Mouse (Mus musculus): ENCODE data around the gene Rars2.
"Not testable (repeated sequence)": the region's sequence is repeated elsewhere in the genome, so short reads cannot be mapped to it uniquely, and the experiment has no call there.

Gene Rars2

DNA sequence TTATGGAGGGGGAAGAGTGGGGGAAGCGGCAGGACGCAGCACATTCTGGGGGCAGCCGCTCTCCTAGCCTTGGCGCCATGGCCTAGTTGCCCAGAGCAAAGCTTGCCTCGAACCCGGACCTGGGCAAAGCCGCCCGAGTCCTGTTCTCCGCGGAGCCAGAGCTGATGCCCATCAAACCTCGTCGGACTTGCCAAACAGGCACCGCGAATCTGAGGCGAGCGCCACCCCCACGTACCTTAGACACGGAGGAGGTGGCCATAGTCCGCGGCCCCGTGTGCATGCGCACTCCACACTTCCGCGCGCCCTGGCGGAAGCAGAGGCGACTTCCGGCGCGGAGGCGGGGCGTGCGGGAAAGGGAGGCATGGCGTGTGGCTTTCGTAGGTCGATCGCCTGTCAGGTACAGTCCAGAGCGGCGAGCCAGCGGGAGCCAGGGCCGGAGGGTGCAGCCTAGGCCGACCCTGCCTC lies at the start of gene Rars2, which contains the start of gene Orc3:
Rars2 (plus strand) TSS at position 328 of the 465 bp plus-strand sequence.
Orc3 (minus strand) TSS at position 315 of the 465 bp plus-strand sequence.
- peak; percentile 94 for DNase-seq

DNA sequence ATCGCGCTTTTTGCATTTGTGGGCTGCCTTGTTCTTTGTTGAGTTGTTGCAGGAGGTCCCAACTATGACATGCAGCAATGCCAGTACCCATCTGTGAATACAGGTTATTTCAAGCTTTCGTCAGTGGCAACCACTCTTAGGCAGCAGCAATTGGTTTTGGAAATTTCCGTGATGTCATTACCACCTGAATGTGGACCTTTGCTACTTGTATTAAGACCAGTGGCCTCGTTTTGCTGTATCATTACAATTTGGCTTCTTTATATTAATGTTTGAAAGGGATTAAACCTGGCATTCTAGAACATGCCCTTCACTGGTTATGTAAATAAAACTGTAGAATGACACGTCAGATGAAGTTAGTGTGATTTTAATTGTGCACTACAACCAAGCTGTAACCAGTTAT lies 48.5 kb upstream of the Rars2 start:
- no peak for DNase-seq

DNA sequence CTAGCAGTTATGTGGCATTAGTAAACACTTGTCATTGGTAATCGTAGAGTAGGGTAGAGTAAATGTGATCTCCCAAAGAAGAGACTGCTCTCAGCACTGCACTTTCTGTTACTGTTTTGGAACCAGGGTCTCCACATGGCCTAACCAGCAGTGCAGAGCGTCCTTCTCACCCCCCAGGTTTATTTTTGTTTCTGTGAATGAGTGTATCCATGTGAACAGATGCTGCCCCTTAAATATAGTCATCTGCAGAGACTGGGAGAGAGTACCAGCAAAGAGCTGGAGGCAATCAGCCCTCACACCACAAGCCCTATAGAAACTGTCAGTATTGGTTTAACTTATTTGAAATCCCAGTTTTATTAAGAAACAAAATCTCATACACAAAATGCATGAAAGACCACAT lies 41.9 kb upstream of the Rars2 start:
- DNase-seq: no peak

DNA sequence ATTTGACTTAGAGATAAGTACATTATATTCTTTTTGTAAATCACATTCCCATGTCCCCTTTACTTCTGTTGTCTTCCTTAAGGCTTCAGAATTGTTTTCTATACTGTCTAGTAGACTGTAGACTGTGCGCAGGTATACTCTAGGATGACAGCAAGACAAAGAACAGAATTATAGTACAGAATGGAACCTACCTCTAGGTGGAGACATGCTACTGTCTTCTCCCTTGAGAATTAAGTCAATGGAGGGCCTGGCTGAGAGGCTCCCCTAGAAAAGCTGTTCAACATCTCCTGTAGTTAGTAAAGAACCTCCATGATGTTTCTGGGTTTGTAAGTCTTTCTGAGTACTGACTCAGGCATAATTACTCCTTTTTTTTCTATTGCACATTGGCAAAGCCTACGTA lies 37.7 kb upstream of the Rars2 start:
- DNase-seq: no peak

DNA sequence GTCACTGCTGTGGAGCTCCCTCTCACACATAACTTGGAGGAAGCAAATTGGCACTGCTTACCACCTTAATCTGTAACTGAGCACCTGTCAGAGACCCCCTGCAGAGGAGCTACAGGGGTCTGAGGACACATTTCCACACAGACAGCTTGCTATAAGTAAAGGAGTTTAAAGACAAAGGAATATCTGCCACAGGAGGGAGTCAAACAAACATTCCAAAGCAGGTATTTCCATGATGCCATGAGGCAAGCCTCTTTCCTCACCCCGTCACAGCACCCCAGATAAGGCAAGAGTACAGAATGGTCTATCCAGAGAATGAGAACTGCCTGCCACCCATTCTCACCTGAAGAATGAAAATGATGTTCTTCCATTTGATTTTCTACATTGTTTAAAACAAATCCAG lies 35.5 kb upstream of the Rars2 start:
- no peak for DNase-seq

DNA sequence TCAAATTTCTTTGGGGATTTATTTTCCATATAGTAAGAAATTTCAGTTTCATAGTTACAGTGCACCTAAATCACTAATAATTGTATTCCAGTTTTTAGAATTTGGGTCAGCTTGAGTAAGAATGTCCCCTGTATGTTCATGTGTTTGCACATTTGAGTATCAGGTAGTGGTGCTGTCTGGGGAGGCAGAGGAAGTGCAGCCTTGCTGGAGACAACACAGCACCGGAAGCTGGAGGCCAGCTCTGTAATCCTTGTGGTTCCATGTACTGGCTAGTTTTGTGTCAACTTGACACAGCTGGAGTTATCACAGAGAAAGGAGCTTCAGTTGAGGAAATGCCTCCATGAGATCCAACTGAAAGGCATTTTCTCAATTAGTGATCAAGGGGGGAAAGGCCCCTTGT lies 33.3 kb upstream of the Rars2 start:
- DNase-seq: not testable (repeated sequence)

DNA sequence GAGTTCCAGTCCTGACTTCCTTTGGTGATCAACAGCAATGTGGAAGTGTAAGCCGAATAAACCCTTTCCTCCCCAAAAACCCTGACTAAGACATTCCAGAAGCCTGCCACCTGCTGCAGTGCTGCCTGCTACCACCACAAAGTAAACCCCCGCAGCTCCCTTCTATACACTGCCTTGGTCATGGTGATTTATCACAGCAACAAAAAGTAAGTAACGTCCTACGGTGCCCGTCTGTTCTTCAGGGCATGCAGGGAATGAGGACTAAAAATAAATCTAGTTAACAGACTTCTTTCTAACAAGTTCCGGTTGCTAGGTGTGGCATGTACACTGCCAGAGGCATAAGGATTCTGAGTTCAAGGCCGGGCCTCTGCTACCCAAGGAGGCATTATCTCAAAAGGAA lies 32.8 kb upstream of the Rars2 start:
- DNase-seq: no peak

DNA sequence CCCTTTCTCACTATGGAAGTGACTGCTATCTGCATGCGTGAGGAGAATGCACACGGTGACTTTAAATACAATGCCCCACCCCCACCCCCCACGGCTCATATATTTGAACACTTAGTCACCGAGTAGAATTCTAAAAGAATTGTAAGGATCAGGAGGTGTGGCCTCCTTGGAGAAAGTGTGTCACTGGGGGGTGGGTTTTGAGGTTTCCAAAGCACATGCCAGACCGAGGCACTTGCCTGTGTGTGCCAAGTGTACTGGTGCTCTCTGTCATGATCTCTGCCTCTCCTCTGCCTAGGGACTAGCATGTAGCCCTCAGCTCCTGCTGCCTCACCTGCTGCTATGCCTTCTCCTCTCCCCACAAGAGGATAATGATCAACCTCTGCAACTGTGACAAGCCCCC lies 32.3 kb upstream of the Rars2 start:
- no peak for DNase-seq

DNA sequence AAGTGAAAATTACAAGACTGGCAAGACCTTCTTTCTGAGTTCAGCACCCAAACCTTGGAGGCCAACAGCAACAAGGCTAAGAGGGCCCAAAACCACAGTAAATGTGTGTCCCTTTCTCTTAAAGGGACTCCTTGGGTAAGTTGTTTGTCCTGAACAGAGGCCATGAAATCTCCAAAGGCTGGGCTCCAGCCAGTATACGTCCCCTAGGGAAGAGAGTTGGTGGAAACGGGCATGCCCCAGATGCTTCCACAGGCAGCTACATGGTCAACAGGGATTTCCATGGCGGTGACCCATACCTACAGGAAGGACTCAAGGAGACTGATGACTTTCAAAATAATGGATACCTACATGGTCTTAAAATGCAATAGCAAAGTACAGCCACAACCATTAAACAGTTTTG lies 31.3 kb upstream of the Rars2 start:
- DNase-seq: no peak

DNA sequence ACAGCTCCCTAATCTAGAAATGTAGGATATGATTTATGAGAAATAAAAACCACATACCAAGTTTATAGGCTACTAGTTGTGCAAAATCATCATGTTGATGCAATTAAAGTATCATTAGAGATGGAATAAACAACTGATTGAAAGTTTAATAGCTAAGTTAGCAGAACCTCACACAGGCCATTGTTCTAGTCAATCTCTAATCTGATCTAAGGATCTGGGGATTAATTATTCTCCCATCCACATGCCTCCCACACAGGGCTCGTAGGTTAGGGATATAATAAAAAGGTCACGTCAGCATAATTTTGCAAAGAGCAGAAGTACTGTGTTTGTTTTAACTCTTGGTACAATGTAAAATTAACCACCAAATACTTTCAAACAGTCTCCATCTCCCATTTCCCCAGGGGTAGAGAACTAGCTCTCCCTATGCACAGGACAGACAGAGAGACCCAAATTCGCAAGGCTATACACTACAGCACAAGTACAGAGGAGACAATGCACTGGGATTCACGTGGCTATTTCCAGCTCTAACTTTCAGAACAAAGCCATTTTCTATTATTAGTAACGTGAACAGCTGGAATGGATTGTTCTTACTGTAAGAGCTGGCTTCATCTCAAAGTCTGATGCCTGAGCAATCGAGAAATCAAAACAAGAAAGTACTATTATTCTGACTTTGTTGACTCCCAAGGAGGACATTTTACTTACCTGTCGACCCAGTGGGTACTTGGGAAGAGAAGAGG lies 29.7 kb upstream of the Rars2 start:
- DNase-seq: no peak

DNA sequence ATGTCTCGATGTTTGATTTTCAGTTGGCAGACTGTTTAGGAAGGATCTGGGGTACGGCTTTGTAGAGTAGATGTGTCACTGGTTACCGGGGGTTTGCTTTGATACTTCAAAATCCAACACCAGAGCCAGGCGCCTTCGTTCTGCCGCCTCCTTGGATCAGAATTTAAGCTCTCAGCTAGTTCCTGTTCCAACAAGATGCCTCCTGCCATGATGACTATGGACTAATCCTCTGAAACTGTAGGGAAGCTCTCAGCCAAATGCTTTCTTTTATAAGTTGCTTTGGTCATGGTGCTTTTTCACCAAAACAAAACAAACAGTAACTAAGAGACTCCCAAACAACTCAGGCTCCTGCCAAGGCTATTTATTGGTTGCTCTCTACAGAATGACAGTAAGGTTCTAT lies 11.6 kb upstream of the Rars2 start:
- no peak for DNase-seq

DNA sequence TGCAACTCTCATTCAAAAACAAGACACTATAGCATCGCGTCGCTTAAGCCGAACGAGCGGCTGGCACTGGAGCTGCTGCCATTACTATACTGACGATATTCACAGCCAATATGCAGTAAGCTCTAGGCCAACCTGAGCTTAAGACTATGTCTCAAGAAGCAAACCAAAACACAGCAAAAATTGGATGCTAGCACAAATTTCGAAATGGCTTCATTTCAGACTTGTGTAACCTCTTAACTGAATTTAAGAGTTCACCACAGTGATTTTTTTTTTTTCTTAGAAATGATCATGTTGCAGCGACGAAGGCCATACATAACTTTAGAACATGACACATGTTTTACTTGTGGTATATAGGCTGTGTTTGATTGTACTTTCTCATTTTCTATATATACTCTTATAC lies 8.1 kb upstream of the Rars2 start:
- DNase-seq: no peak

DNA sequence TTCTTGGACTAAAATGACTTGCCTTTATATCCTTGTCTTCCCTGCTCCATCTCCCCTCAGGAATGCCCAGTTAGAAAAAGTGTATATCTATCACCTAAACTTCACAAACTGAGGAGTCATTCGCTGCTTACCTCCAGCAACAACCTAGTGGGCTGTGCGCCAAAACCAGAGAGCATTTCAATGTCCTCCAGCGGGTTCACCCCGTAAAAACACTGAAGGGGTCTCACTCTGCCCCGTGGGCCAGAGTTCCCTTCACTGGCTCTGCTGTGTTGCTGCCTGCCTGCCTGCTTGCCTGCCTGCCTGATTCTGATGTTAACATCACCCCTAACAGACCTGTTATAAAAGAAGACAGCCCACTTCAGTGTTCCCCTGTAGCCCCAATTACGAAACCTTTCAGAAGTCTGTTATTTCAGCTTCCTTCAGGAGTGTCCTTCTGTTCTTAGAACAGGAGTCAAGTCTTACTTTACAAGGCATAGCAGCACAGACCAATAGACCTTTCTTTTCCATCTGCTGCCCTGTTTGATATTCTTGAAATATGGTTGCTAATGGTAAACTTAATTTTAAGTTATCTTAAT lies 1.1 kb upstream of the Rars2 start:
- DNase-seq: peak; percentile 12

DNA sequence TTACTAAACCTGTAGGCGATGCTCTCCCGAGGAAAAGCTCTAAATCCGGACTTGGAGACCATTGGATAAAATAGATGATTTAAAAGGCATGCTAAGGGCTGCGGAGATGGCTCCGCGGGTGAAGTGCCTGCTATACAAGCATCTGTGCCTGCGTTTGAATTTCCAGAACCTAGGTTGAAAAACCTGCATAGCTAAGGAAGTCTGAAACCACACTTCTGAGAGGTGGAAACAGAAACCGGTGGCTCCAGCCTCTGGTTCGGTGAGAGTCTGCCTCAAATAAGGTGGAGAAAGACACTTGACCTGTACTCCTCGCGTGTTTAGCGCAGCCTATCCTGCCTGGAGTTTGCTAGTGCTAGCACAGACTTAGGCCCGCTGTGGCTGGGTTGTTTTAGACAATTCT lies 546 bp downstream of the Rars2 start:
- DNase-seq: peak; percentile 26

DNA sequence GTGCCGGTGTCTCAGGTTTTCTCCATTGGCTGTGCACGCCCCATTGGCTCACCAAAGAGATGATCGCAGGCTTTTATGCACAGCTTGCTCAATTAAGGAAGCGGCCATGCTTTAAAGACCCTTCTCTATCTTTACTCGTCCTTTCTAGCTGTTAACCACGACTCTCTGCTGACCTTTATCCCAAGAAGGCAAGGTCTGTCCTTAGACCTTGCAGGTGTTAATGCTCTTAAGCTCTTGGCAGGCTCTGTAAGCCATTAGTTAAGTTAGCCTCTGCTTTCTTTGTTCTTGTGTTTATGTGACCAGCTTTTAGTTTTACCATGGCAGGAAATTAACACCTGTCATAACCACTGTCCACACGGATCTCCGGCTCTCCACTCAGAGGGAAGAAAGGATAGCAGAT lies 1.4 kb downstream of the Rars2 start:
- DNase-seq: no peak

DNA sequence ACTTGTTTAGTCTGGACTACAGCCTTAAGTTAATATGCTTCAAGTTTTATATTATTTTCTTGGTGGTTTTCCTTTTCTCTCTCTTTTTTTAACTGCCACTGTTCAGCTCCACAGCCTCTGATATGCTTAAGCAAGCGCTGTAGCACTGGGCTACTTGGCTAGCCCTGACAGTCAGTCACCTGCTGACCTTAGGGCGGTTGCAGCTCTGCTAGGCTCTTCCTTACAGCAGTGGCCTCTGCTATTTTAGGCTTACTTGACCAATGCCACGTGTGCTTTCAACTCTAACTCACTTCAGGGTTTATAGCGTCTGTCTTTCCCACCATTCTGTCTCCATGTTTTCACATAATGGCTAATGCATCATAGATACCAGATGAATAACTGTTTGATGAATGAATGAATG lies 10.8 kb downstream of the Rars2 start:
- no peak for DNase-seq

DNA sequence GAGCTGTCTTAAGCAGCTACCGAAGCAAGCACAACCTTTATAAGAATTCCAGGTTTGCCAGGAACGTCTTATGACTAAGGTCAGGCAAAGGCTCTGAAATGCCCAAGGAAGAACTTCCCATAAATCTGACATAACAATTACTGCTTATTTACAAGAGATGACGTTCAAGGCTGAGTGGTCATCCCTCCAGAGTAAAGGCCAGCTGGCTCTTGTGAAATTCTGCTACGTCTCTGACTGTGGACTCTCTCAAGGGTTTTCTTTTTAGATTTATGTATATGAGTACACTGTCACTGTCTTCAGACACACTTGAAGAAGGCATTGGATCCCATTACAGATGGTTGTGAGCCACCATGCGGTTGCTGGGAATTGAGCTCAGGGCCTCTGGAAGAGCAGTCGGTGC lies 11.6 kb downstream of the Rars2 start:
- DNase-seq: no peak

DNA sequence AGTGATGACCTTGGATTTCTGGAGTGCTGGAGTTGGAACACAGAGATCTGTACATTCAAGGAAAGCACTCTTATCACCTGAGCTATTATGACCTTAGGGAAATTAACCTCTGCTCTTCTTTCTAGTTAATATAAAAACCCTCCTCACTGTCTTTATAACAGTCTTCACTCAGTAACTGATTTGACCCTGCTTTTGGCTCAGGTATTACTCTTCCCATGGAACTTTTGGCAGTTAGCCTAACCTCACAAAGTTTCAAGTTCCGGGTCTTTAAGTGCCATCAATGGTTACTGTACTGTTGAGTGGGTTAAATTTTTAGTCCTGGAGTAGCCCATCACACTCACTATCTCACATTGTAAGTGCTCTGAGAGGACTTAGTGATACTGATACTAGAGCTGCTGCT lies 15.2 kb downstream of the Rars2 start:
- no peak for DNase-seq

DNA sequence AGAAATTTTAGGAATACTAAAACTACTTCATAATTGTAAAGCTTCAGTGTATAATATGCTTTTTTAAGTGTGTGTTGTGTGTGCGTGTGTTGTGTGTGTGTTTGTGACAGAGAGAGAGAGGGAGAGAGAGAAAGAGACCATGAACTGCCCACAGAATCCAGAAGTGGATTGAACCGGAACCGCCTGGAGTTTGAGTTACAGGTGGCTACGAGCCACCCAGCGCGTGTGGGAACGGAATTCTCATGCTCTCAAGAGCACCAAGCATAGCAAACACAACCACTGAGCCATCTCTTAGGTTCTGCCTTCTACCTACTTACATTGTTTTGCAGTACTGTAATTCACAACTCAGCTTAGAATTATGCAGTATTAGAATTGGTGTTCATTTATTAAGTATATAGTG lies 19.4 kb downstream of the Rars2 start:
- no peak for DNase-seq

DNA sequence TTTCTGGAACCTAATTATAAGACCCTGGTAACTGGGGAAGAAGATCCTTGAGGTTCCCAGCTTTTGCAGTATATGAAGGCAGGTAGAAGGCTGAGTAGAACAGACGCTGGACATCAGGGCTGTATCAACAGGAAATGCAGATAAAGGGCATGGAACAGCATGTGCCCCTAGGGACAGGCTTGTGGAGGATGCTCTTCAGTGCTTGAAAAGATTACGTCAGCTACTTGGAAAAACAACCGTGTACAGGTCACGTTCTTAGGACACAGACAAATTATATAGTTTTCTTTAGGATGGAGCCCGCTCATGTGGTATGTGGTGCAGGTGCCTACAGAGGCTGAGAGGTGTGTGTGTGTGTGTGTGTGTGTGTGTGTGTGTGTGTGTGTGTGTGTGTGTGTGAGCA lies 21.3 kb downstream of the Rars2 start:
- no peak for DNase-seq

DNA sequence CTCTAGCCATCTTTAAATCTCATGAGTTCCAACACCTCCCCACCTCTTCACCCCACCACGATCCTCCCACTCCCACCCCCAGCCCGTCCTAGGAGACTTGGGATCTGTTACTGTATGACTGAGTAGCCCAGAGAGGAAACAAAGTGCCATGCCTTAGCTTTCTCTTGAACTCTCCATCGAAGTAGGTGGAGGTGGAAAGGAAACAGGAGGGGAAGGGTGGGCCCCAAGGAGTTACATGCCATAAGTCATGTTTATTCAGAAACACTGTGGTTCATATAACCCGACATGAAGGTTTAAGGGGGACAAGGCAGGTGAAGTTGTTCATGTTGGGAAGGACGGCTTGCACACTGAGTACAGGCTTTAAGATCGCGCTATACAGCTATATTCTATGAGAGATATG lies 22.6 kb downstream of the Rars2 start:
- no peak for DNase-seq

DNA sequence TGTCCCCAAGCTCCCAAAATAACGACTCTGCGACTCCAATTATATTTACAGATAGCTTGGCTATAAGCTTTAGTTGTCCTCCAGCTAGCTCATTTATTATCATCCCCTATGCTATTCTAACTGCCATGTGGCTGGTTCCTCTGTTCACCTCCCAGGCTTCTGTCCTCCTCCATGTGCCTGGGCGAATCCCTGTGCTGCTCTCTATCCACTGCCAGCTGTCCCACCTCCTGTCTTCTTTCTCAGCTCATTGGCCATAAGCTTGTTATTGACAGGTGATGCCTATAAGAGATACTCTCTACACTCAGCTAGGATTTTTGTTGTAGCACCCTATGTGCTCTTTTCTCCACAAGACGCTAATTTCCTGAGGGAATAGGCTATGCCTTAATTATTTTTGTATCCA lies 23.1 kb downstream of the Rars2 start:
- DNase-seq: no peak

DNA sequence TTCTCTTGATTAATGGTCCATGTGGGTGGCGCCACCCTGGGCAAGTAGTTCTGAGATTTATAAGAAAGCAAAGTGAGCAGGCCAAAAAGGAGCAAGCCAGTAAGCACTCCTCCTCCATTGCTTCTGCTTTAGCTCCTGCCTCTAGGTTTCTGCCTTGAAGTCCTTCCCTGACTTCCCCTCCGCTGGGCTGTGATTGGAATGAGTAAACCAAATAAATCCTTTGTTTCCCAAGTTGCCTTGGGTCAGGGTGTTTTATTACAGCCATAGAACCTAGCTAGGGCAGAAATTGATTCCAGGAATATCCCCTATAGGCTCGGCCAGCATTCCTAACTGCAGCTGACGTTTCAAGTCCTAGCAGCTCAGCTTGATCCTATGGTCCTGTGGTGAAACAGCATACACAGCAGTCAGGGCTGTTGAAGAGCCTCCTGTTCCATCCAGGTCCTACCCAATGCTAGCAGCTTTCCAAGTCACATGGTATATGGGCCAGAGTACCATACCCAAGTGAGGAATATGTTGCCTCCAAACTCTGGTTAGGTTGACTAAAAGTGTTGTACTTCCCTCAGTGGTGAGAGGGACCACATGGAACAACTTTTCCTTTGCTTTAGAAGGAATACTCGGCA lies 25.1 kb downstream of the Rars2 start:
- no peak for DNase-seq

DNA sequence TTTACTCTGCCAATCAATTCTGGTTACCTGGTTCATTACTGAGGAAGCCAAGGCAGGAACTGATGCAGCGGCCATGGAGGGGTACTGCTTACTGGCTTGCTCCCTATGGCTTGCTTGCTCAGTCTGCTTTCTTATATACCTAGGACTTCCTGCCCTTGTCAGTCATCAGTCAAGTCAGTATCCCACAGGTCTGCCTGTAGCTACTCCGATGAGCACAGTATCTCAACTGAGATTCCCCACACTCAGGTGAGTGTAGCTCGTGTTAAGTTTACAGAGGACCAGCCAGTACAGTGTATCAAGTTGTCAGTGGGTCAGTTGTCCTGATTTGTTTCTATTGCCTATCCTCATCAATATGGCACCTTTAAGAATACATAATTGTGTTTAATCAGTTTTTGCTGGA lies 26.0 kb downstream of the Rars2 start:
- no peak for DNase-seq
